8 mouse cellular contexts compared by ENCODE assay signal in genomic region chr11:48774443-48775298, GRCm38 (mm10). TPM values are rescaled to one million over a fixed set of nuclear protein-coding genes. Genes with fewer than 3 reads are reported as not detected.
DNase-seq lines count a peak whose midpoint lies in the region; ATAC-seq lines count a peak whose summit lies in the region.

No protein-coding gene starts in this region.

- intact Hi-C loops in left cerebral cortex, postnatal 14 days (cut with DNase I), result loop anchor here (5.0 to 10.0 kb wide), 3 partner anchors 890 to 1927 kb away; no protein-coding TSS in a partner anchor

- H3K4me3 ChIP-seq in embryonic facial prominence, embryonic 14.5 days (ENCODE audit: low read depth, low read length), result no peak overlapping the region
- H3K4me3 ChIP-seq in hindbrain, embryonic 11.5 days (ENCODE audit: low read depth, low read length), result no peak overlapping the region
- H3K4me3 ChIP-seq in megakaryocyte, embryonic 14.5 days (replicated peaks), result peak overlapping the region; percentile 46

- peak; percentile 72 to 82 for DNase-seq in cerebellum, postnatal 10 days
- no peak for DNase-seq in cerebellum, adult 11 months
- peak; percentile 69 for DNase-seq in NIH3T3 (ENCODE audit: low read depth)
- DNase-seq in embryonic facial prominence, embryonic 14.5 days (ENCODE audit: low spot score), result peak; percentile 62
- DNase-seq in hindbrain, embryonic 11.5 days (ENCODE audit: low spot score), result peak; percentile 78
- DNase-seq in left cerebral cortex, postnatal 14 days (ENCODE audit: low spot score in 2 of 2), result peak; percentile 64 to 81
- peak; percentile 74 for DNase-seq in splenic B cell, adult 2 months (ENCODE audit: low read depth, low spot score)

- H3K4me1 ChIP-seq in embryonic facial prominence, embryonic 14.5 days (ENCODE audit: control insufficient read depth, insufficient read depth, low read length), result no peaks in the 10 kb centered on the region
- no peaks in the 10 kb centered on the region for H3K4me1 ChIP-seq in hindbrain, embryonic 11.5 days (replicated peaks; ENCODE audit: control insufficient read depth, insufficient read depth, low read length)
- H3K4me1 ChIP-seq in megakaryocyte, embryonic 14.5 days, result peaks cover 60% of the 10 kb centered on the region

- no peaks in the 10 kb centered on the region for H3K36me3 ChIP-seq in embryonic facial prominence, embryonic 14.5 days (ENCODE audit: control insufficient read depth, insufficient read depth, low read length)
- no peaks in the 10 kb centered on the region for H3K36me3 ChIP-seq in hindbrain, embryonic 11.5 days (ENCODE audit: control insufficient read depth, insufficient read depth, low read length)
- H3K36me3 ChIP-seq in megakaryocyte, embryonic 14.5 days (replicated peaks; ENCODE audit: low read length), result no peaks in the 10 kb centered on the region
- H3K36me3 ChIP-seq in splenic B cell, adult 2 months (ENCODE audit: control insufficient read depth, insufficient read depth, low read length, poor library complexity, severe bottlenecking), result no peaks in the 10 kb centered on the region

- no peak overlapping the region for H3K9ac ChIP-seq in embryonic facial prominence, embryonic 14.5 days (ENCODE audit: low read depth, low read length)
- H3K9ac ChIP-seq in hindbrain, embryonic 11.5 days (ENCODE audit: low read depth, low read length), result no peak overlapping the region

- WGBS in embryonic facial prominence, embryonic 14.5 days, result 34% methylated on average over 17 of the region's 17 CpGs
- 41% methylated on average over 17 of the region's 17 CpGs for WGBS in hindbrain, embryonic 11.5 days

- no peak overlapping the region for H3K27ac ChIP-seq in embryonic facial prominence, embryonic 14.5 days (replicated peaks; ENCODE audit: low read depth, low read length)
- H3K27ac ChIP-seq in hindbrain, embryonic 11.5 days (ENCODE audit: low read depth, low read length), result no peak overlapping the region

- no peaks in the 10 kb centered on the region for H3K9me3 ChIP-seq in embryonic facial prominence, embryonic 14.5 days (ENCODE audit: control insufficient read depth, low read length)
- no peaks in the 10 kb centered on the region for H3K9me3 ChIP-seq in hindbrain, embryonic 11.5 days (ENCODE audit: control insufficient read depth, low read length)
- no peaks in the 10 kb centered on the region for H3K9me3 ChIP-seq in megakaryocyte, embryonic 14.5 days

- H3K27me3 ChIP-seq in embryonic facial prominence, embryonic 14.5 days (replicated peaks; ENCODE audit: control insufficient read depth, insufficient read depth, low read length), result no peaks in the 10 kb centered on the region
- no peaks in the 10 kb centered on the region for H3K27me3 ChIP-seq in hindbrain, embryonic 11.5 days (ENCODE audit: control insufficient read depth, insufficient read depth, low read length)
- H3K27me3 ChIP-seq in megakaryocyte, embryonic 14.5 days (replicated peaks), result no peaks in the 10 kb centered on the region
- no peaks in the 10 kb centered on the region for H3K27me3 ChIP-seq in splenic B cell, adult 2 months (ENCODE audit: control insufficient read depth, insufficient read depth, low read length, poor library complexity, severe bottlenecking)

- peak overlapping the region; percentile 37 for H3K4me2 ChIP-seq in embryonic facial prominence, embryonic 14.5 days (ENCODE audit: low read depth, low read length)
- H3K4me2 ChIP-seq in hindbrain, embryonic 11.5 days (replicated peaks; ENCODE audit: low read depth, low read length), result 0 out of 2 replicates have a peak overlapping the region, but pooled peaks have one; percentile 14

- ATAC-seq in embryonic facial prominence, embryonic 14.5 days (ENCODE audit: low read depth), result no peak
- ATAC-seq in hindbrain, embryonic 11.5 days (ENCODE audit: low FRiP score), result peak; percentile 62

RNA-seq across cellular contexts. Expression of gene Rack1, which starts 25.5 kb away (rescaled TPM):
- polyA plus RNA-seq in embryonic facial prominence, embryonic 14.5 days (2014; fragmentation: Nextera tagmentation; extraction: Ambion mirVana), result 912 and 926 TPM in 2 replicates
- polyA plus RNA-seq in hindbrain, embryonic 11.5 days (2014; fragmentation: Nextera tagmentation; extraction: Ambion mirVana), result 654 and 661 TPM in 2 replicates
- 100 to 1,000 TPM; 252 to 259 TPM for total RNA-seq in left cerebral cortex, postnatal 14 days (2021)
- 2,725 and 4,464 TPM in 2 replicates for polyA plus RNA-seq in megakaryocyte, embryonic 14.5 days (2012; ENCODE audit: insufficient read depth, low replicate concordance)

RNA-seq across cellular contexts. Expression of gene Trim41, which starts 42.5 kb away (rescaled TPM):
- polyA plus RNA-seq in embryonic facial prominence, embryonic 14.5 days (2014; fragmentation: Nextera tagmentation; extraction: Ambion mirVana), result 5.2 and 5.3 TPM in 2 replicates
- 4.2 and 4.5 TPM in 2 replicates for polyA plus RNA-seq in hindbrain, embryonic 11.5 days (2014; fragmentation: Nextera tagmentation; extraction: Ambion mirVana)
- 10 to 100 TPM; 52.0 to 56.4 TPM for total RNA-seq in left cerebral cortex, postnatal 14 days (2021)
- polyA plus RNA-seq in megakaryocyte, embryonic 14.5 days (2012; ENCODE audit: insufficient read depth, low replicate concordance), result 18.6 and 56.2 TPM in 2 replicates

RNA-seq across cellular contexts. Expression of gene Trim7, which starts 51.3 kb away (rescaled TPM):
- 1.3 TPM in 2 replicates for polyA plus RNA-seq in embryonic facial prominence, embryonic 14.5 days (2014; fragmentation: Nextera tagmentation; extraction: Ambion mirVana)
- 0.56 and 0.77 TPM in 2 replicates for polyA plus RNA-seq in hindbrain, embryonic 11.5 days (2014; fragmentation: Nextera tagmentation; extraction: Ambion mirVana)
- total RNA-seq in left cerebral cortex, postnatal 14 days (2021), result 1 to 10 TPM; 1.4 to 1.8 TPM
- polyA plus RNA-seq in megakaryocyte, embryonic 14.5 days (2012; ENCODE audit: insufficient read depth, low replicate concordance), result 1.6 and 5.7 TPM in 2 replicates

RNA-seq across cellular contexts. Expression of gene Gm12184, which starts 51.8 kb away (rescaled TPM):
- polyA plus RNA-seq in embryonic facial prominence, embryonic 14.5 days (2014; fragmentation: Nextera tagmentation; extraction: Ambion mirVana), result 3.4 and 4.6 TPM in 2 replicates
- polyA plus RNA-seq in hindbrain, embryonic 11.5 days (2014; fragmentation: Nextera tagmentation; extraction: Ambion mirVana), result 5.8 and 7.4 TPM in 2 replicates
- 1 to 10 TPM; 1.2 to 1.6 TPM for total RNA-seq in left cerebral cortex, postnatal 14 days (2021)
- polyA plus RNA-seq in megakaryocyte, embryonic 14.5 days (2012; ENCODE audit: insufficient read depth, low replicate concordance), result 18.6 and 145 TPM in 2 replicates
